Mouse (Mus musculus) neural tube, embryonic 12.5 days (tissue): ENCODE results near the gene Exoc3l. TPM values are rescaled to one million over a fixed set of nuclear protein-coding genes. Genes with fewer than 3 reads are reported as not detected.

Source experiments
- ATAC-seq: fragments of 200-750 bp; cut with Nextera tagmentation; 2 replicates; pipeline ENCODE4 v1.8.0; 2017; ENCODE audit warnings: low read depth, mild to moderate bottlenecking, moderate TSS enrichment, moderate library complexity; ENCODE audit not compliant: low FRiP score
- H3K27ac ChIP-seq: fragments of 300-500 bp; sonication (generic); 2 replicates; pipeline ENCODE4 v1.5.1; 2016
- H3K27me3 ChIP-seq: fragments of 300-500 bp; sonication (generic); replicated peaks from 2 replicates; pipeline ENCODE4 v1.6.1; 2016; ENCODE audit warnings: mild to moderate bottlenecking
- H3K36me3 ChIP-seq: fragments of 300-500 bp; sonication (generic); 2 replicates; pipeline ENCODE4 v1.6.1; 2016; ENCODE audit warnings: mild to moderate bottlenecking
- H3K4me1 ChIP-seq: fragments of 300-500 bp; sonication (generic); 2 replicates; pipeline ENCODE4 v1.6.1; 2016
- H3K4me2 ChIP-seq: fragments of 300-500 bp; sonication (generic); replicated peaks from 2 replicates; pipeline ENCODE4 v1.6.1; 2016; ENCODE audit warnings: mild to moderate bottlenecking
- H3K4me3 ChIP-seq: fragments of 300-500 bp; sonication (generic); 2 replicates; pipeline ENCODE4 v1.5.1; 2016
- H3K9ac ChIP-seq: fragments of 300-500 bp; sonication (generic); 2 replicates; pipeline ENCODE4 v1.6.1; 2016; ENCODE audit warnings: mild to moderate bottlenecking
- H3K9me3 ChIP-seq: fragments of 300-500 bp; sonication (generic); 2 replicates; pipeline ENCODE4 v1.6.1; 2016; ENCODE audit warnings: mild to moderate bottlenecking
- WGBS: fragments of 180-500 bp; shearing (Covaris S2); methylation state at CpG from one replicate; pipeline ENCODE4 v1.1.7; 2016; 5-methylcytosine and 5-hydroxymethylcytosine counted together
- polyA plus RNA-seq: library from polyadenylated mRNA; unstranded; fragments of >200 nt; fragmentation: Nextera tagmentation; extraction: Ambion mirVana; gene quantifications from 2 replicates; pipeline ENCODE4 v1.2.1, GENCODE M21; 2016

Exoc3l gene
- polyA plus RNA-seq, 1 experiment from 2014 or later, result 16.3 TPM

DNA sequence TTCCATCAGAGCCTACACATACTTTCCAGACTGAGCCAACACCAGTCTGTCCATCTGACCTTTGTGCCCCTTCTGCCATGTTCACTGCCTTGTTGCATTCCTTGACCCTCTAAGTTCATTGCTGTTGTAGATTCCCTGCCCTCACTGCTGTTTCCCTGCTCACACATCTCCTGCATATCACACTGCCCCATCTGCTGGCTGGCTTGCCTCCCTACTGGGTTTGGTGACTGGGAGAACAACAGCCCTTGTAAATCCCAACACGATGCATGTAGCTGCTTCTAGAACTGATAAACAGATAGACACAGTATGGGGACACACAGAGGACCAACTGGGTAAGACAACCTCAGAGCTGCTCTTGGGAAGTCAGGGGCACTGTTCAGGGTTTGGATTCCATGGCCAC, 15.8 kb upstream of the Exoc3l start:
- ATAC-seq, result no peak
- no peak overlapping the region for H3K9ac ChIP-seq
- no peak overlapping the region for H3K27ac ChIP-seq
- 76% methylated on average over 1 of the region's 1 CpGs for WGBS
- H3K4me2 ChIP-seq, result no peak overlapping the region
- H3K4me1 ChIP-seq, result no peaks in the 10 kb centered on the region
- H3K27me3 ChIP-seq, result no peaks in the 10 kb centered on the region
- peaks cover 86% of the 10 kb centered on the region for H3K36me3 ChIP-seq
- no peak overlapping the region for H3K4me3 ChIP-seq
- H3K9me3 ChIP-seq, result no peaks in the 10 kb centered on the region

DNA sequence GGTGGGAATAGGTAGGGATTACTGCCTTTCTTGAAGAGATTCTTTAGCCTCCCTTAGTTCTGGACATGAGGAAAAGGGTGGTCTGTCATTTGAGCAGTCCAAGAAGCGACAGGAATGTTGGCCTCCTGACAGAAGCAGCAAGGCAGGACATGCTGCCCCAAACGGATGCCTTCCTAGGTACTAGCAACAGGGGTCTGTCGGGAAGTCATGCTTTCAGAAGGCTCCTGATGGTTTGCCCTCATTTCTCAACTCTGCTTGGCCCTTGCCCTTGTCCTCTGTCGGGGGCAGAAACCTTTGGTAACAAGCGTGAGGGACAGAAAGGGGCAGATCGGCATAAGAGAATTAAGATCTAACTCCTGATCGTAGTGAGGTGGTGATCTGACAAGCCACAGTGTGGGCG, 14.2 kb upstream of the Exoc3l start:
- Histone ChIP-seq H3K27me3 (no peaks in the 10 kb centered on the region), H3K9me3 (no peaks in the 10 kb centered on the region), H3K9ac (no peak overlapping the region), H3K4me1 (peaks cover 11% of the 10 kb centered on the region), H3K4me2 (no peak overlapping the region), H3K27ac (no peak overlapping the region), H3K4me3 (no peak overlapping the region), H3K36me3 (peaks cover 73% of the 10 kb centered on the region)
- WGBS, result 87% methylated on average over 8 of the region's 8 CpGs
- ATAC-seq, result no peak

DNA sequence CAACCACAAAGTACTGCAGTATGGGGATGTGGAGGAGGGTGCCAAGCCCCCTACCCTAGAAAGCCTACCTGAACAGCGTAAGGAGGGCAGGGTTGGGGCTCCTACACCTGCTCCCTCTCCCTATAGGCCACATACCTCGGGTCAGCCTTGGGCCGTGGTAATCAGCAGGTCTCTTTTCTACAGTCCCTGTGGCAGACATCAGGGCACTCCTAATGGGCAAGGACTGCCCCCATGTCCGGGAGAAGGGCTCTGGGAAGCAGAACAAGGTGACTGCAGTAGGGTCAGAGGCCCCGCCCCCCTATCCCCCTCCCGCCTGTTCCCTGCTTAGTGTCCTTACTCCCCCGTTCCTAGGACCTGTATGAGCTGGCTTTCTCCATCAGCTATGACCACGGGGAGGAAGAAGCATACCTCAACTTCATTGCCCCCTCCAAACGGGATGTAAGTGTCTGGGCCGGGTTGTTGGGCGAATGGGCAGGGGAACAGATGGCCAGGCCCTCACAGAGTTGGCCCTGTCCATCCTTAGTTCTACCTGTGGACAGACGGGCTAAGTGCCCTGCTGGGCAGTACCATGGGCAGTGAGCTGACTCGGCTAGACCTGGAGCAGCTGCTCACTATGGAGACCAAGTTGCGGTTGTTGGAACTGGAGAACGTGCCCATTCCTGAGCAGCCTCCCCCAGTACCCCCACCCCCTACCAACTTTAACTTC, 13.4 kb upstream of the Exoc3l start:
- Histone ChIP-seq H3K27me3 (no peaks in the 10 kb centered on the region), H3K9ac (no peak overlapping the region), H3K27ac (no peak overlapping the region), H3K36me3 (peaks cover 72% of the 10 kb centered on the region), H3K4me2 (no peak overlapping the region), H3K9me3 (no peaks in the 10 kb centered on the region), H3K4me1 (peaks cover 11% of the 10 kb centered on the region), H3K4me3 (no peak overlapping the region)
- WGBS, result 81% methylated on average over 15 of the region's 15 CpGs
- ATAC-seq, result no peak

DNA sequence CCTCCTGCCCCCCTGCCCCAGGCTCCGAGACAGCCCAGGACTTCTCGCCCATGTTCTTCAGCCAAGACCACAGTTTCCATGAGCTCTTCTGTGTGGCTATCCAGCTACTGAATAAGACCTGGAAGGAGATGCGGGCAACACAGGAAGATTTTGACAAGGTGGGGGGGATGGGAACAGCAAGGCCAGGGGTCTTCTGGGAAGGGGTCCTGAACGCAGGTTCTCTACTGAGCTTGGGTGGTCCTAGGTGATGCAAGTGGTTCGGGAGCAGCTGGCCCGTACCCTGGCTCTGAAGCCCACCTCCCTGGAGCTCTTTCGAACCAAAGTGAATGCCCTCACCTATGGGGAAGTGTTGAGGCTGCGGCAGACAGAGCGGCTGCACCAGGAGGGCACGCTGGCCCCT, 12.5 kb upstream of the Exoc3l start:
- Histone ChIP-seq H3K9me3 (no peaks in the 10 kb centered on the region), H3K4me3 (no peak overlapping the region), H3K27ac (no peak overlapping the region), H3K4me1 (peaks cover 11% of the 10 kb centered on the region), H3K9ac (no peak overlapping the region), H3K4me2 (no peak overlapping the region), H3K36me3 (peaks cover 72% of the 10 kb centered on the region), H3K27me3 (no peaks in the 10 kb centered on the region)
- WGBS, result 93% methylated on average over 10 of the region's 10 CpGs
- no peak for ATAC-seq

DNA sequence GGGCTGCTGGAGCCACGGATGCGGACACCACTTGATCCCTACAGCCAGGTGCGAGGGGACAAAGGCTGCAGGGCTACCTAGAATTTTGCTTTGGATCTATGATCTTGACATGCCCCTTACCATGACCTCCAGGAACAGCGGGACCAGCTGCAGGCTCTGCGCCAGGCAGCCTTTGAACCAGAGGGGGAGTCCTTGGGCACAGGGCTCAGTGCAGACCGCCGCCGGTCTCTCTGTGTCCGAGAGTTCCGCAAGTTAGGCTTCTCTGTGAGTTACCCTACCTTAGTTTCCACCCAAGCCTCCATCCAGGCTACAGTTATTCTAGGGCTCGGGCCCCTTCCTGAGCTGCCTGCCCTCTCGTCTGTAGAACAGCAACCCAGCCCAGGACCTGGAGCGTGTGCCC, 11.8 kb upstream of the Exoc3l start:
- H3K4me1 ChIP-seq, result peaks cover 11% of the 10 kb centered on the region
- no peak overlapping the region for H3K4me3 ChIP-seq
- H3K9ac ChIP-seq, result no peak overlapping the region
- no peak overlapping the region for H3K27ac ChIP-seq
- no peaks in the 10 kb centered on the region for H3K9me3 ChIP-seq
- no peak overlapping the region for H3K4me2 ChIP-seq
- no peak for ATAC-seq
- H3K27me3 ChIP-seq, result no peaks in the 10 kb centered on the region
- WGBS, result 96% methylated on average over 13 of the region's 13 CpGs
- peaks cover 70% of the 10 kb centered on the region for H3K36me3 ChIP-seq

DNA sequence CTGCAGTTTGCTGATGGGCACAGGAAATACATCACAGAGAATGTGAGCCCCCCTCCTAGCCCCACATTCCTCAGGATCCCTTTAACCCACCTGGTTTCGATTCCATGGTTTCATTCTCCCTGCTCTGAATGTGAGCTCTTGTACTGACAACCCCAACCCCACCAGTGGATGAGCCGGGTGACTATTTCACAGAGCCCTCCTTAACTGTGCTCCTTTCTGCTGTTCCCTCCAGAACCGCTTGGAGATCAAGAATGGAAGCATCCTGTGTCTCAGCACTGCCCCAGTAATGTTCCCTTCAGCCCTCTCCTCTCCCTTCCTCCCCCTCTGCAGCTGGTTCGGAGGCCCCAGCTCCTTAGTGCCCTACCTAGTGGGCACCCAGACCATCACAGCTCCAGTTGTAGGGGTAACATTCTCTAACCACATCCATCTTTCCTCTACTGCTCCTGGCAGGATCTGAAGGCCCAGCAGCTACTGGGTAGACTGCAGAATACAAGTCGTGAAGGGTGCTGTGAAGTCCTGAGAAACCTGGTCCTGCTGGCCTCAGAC, 10.3 kb upstream of the Exoc3l start:
- Histone ChIP-seq H3K27ac (no peak overlapping the region), H3K4me3 (0 out of 2 replicates have a peak overlapping the region, but pooled peaks have one; percentile 7), H3K9ac (no peak overlapping the region), H3K4me2 (peak overlapping the region; percentile 49), H3K27me3 (no peaks in the 10 kb centered on the region), H3K4me1 (peaks cover 11% of the 10 kb centered on the region), H3K36me3 (peaks cover 73% of the 10 kb centered on the region), H3K9me3 (no peaks in the 10 kb centered on the region)
- ATAC-seq, result 0 out of 2 replicates have a peak, but pooled peaks have one; percentile 4
- WGBS, result 61% methylated on average over 5 of the region's 5 CpGs

DNA sequence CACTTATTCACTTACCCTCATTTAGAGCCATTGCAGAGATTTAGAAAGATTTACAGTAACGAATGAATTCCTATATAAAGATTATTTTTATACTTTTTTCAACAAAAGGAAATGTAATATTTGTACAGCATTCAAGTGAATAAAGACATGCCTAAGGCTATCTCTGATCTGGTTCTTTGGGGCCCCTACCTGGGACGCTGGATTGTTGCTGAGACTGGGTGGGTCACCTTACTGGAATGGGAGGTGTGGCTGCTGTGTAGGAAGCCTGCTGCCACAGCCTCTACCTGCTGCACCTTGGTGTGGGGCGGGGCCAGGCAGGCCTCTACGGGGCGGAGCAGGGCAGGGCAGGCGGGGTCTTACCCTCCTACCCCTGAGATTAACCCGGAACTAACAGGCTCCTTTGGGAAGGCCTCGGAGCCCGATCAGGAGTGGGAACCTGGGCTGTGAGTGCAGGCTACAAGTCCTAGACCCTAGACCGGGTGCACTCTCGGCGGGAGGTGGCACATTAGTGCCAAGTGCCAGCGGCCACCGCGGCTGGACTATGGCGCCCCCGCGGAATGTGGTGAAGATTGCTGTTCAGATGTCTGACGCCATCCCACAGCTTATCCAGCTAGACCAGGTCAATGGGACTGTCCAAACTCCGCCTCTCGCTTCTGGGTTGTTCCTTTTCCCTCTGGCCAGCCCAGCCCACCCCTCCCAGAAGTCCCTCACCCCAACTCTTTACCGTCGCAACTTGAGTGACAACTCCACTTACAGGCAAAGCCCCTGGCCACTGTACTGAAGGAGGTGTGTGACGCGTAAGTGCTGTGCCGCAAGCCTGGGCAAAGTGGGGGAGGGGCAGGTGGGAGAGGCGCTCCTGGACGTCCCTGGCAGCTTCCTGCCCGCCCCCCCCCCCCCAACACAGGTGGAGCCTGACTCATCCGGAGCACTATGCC, 9.6 kb upstream of the Exoc3l start, which contains the start of gene Elmo3:
Gene Elmo3, plus strand, starts transcription at position 391 of the 935 bp plus-strand sequence.
- WGBS, result 10% methylated on average over 30 of the region's 30 CpGs

DNA sequence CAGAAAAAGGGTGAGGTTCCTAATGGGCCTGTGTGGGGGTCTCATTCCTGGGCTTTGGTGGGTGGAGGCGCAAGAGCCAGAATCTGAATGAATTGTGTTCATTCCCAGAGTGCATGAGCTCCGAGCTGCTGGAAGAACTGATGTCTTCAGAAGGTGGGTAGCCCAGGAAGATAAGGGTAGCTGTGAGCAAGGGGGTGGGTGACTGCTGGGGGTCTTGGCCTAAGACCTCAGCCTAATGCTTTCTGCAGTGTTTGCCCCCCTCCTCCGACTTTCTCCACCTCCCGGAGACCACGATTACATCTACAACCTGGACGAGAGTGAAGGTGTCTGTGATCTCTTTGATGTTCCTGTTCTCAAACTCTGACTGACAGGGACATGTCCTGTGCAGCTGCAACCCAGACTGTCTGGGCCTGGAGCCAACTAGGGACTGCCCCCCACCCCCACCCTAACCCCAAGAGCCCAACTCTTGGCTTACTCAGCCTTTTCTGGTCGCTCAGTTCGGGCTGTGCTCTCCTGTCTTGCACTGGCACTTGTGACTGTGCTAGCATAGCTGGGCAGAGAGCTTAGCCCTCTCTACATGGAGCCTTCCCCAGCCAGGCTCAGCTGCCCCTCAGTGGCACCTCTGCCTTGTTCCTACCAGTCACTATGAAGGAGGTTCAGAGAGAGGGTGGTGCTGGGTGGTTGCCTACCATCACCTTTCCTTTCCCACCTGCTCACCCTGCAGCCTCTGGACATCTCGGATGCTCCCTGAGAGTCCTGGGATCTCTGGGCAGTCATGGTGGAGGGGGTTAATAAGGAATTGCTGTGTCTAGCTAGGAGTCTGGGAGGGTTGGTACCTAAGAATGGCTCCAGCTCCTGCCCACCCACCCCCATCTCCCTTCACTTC, 8.7 kb upstream of the Exoc3l start:
- Histone ChIP-seq H3K4me3 (no peak overlapping the region), H3K27ac (no peak overlapping the region), H3K9ac (no peak overlapping the region), H3K9me3 (no peaks in the 10 kb centered on the region), H3K36me3 (peaks cover 80% of the 10 kb centered on the region), H3K4me1 (peaks cover 11% of the 10 kb centered on the region), H3K27me3 (no peaks in the 10 kb centered on the region), H3K4me2 (no peak overlapping the region)
- ATAC-seq, result no peak
- 76% methylated on average over 9 of the region's 9 CpGs for WGBS

More for the DNA sequence above, 9.6 kb upstream of the Exoc3l start, which contains the start of gene Elmo3:
- Histone ChIP-seq H3K27ac (no peak within 1 kb of the TSS), H3K36me3 (peaks cover 78% of the 10 kb centered on the region), H3K4me2 (peak within 1 kb of the TSS; percentile 49), H3K27me3 (no peaks in the 10 kb centered on the region), H3K4me3 (peak within 1 kb of the TSS; percentile 7; the same call in 1 of the 2 replicates), H3K9ac (peak within 1 kb of the TSS; percentile 45), H3K9me3 (no peaks in the 10 kb centered on the region), H3K4me1 (peaks cover 11% of the 10 kb centered on the region)
- peak; percentile 51 for ATAC-seq

DNA sequence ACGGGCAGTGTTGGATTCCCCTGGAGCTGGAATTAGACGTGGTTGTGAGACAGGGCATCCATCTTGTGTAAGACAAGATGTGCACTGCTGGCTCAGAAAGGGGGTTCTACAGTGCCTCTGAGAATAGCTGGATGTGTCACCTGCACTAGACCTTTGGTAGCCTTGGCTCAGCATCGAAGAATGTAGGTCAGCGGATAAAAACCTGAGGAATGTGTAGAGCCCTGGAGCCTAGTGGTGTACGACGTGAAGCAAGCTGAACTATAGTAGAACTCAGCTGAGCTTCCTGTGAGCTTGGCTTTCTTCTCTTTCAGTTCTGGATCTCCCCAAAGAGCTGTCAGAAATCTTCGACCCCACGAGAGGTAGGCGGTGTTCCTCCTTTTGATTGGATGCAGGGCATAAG, 8.0 kb upstream of the Exoc3l start:
- peaks cover 16% of the 10 kb centered on the region for H3K4me1 ChIP-seq
- H3K4me3 ChIP-seq, result no peak overlapping the region
- H3K27ac ChIP-seq, result no peak overlapping the region
- WGBS, result 91% methylated on average over 9 of the region's 9 CpGs
- H3K27me3 ChIP-seq, result no peaks in the 10 kb centered on the region
- H3K9me3 ChIP-seq, result no peaks in the 10 kb centered on the region
- no peak for ATAC-seq
- no peak overlapping the region for H3K4me2 ChIP-seq
- peaks cover 76% of the 10 kb centered on the region for H3K36me3 ChIP-seq
- H3K9ac ChIP-seq, result no peak overlapping the region

DNA sequence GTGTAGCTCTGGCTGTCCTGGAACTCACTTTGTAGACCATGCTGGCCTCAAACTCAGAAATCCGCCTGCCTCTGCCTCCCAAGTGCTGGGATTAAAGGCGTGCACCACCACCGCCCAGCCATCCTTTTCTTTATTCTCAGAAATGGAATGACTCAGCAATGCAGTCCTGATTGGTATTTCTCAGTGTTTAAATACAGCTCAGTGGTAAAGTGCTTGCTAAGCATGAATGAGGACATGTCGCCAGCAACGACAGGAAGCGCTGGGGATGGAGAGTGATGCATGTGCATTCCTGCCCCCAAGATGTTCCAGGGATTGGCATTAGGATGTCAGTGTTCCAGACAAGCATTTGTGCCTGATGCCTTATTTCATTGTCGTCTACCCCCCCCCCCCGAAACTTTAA, 7.5 kb upstream of the Exoc3l start:
- Histone ChIP-seq H3K36me3 (peaks cover 71% of the 10 kb centered on the region), H3K27ac (no peak overlapping the region), H3K4me2 (no peak overlapping the region), H3K9me3 (no peaks in the 10 kb centered on the region), H3K4me1 (peaks cover 20% of the 10 kb centered on the region), H3K27me3 (no peaks in the 10 kb centered on the region), H3K9ac (no peak overlapping the region), H3K4me3 (no peak overlapping the region)
- no peak for ATAC-seq
- 84% methylated on average over 8 of the region's 8 CpGs for WGBS

DNA sequence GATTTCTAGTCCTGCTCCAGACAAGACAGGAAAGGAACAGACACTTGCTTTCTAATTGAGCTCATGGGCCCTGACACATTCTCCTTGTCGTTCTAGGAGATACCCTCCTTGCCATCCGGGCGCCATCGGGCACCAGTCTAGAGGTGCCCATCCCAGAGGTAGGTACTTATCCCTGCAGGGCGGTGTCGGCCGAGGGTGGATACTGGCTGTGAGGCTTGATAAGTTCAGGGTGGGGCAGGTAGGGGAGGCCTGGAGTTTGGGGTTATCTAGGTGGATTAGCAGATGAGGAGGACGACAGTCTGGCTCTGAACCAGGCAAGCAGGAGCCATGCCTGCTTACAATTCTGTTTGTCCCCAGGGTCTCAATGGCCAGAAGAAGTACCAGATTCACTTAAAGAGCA, 4.1 kb upstream of the Exoc3l start:
- peaks cover 52% of the 10 kb centered on the region for H3K36me3 ChIP-seq
- 97% methylated on average over 8 of the region's 8 CpGs for WGBS
- ATAC-seq, result no peak
- no peak overlapping the region for H3K4me2 ChIP-seq
- H3K4me1 ChIP-seq, result peaks cover 13% of the 10 kb centered on the region
- no peak overlapping the region for H3K4me3 ChIP-seq
- no peaks in the 10 kb centered on the region for H3K9me3 ChIP-seq
- H3K27me3 ChIP-seq, result 0 out of 2 replicates have a peak, but pooled peaks cover 3% of the 10 kb centered on the region
- no peak overlapping the region for H3K9ac ChIP-seq
- H3K27ac ChIP-seq, result no peak overlapping the region
